Mouse (Mus musculus) cerebellum, adult 8-10 months (tissue): ENCODE results near the gene Gas2l2.

ENCODE experiments used
- DNase-seq: peaks from one replicate; pipeline ENCODE4 v3.0.0; 2022

Gene Gas2l2

DNA sequence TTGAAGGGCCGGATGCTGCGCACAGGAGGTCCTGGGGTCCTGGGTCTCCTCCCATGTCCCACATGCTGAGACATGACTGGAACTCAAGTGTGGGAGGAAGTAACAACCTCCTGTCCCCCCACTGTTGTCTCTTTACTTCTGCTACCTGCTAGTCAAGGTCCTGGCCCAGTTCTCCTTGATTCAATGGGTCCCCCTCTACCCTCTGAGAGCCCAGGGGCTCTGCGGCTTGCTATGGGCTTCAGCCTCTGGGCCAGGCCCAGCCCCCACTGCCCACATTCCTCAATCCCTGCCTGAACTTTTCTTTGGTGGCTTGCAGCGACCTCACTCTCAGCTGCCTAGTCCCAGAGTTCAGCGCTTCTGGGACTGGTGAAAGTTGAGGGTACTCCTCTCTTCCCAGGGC, at the start of gene Gas2l2:
Gene Gas2l2 (minus strand): TSS at position 101 of the 400 bp plus-strand sequence.
- DNase-seq, result no peak

DNA sequence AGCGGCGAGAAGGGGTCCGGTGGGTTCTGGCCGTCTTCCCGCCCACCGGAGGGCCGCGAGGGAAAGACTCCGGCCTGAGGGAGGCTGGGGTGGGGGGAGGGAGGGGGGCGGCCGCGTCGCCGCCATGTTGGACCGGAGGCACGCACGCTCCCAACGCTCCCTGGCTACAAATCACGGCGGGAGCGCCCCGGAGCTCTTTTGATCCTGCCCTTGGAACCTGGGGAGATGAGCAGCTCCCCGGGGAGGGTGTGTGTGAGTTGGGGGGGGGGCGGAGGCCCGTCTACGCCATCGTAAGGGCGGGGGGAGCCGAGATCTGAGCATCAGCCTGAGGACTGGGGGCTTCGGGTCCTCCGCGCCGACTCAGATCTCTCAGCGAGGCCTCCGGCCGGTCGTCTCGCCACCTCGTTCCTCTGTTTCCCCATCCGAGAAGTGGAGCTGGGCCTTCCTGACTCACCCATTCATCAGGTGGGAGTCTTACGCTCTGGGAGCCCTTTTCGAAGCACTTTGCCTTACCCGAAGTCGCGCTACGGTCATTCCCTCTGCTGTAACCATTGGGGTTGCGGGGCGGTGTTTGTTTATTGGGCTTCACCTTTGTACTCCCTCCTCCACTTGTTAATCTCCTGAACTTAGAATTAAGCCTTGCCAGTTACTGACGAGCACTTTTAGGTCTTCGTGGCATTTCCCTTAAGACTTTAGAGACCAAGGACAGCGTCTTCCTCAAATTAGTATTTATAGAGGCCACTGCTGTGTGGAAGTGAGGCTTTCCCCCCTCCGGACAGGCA, 44.2 kb upstream of the Gas2l2 start:
- peak; percentile 28 for DNase-seq

DNA sequence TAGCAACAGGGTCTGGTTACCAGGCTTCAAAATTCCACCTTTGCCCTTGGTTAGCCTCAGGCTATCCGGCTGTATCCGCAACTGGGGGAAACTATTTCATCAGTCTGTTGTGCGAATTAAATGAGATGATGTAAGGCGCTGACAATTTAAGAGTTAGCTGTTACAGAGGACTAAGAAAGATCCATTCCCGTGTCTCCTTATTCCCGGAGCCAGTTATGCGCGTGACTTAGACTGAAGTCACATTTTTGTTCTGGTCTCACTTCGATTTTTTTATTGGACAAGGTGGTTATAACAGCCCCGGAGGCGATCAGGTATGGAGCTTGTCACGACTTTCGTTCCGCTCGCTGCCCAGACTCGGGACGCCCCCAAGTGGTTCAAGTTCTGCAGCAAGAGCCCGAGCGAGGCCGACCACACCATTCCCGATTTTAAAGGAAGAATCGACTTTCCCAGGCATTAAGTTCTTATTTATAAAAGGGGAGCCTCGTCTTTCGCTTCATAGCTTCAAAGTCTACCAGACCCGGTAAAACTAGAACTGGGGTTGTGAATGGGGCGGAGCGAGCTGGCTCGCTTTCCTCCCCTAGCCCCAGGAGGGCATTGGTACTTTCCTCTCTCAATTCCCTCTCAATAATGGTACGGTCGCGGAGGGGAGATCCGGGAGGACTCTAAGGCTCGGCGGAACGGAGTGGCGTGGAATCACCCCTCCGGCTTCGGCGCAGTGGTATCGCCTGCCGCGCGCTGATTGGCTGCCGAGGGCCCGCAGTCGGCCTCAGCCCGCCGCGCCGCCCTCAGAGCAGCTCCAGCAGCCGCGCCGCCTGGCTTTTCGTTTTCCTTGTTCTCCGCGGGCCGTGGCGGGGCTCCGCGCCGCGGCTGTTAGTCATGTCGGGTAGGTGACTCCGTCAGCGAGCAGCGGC, 43.3 kb upstream of the Gas2l2 start, which contains the start of gene Taf15:
Gene Taf15 (plus strand): TSS at position 763 of the 911 bp plus-strand sequence.
- peak; percentile 99 for DNase-seq

DNA sequence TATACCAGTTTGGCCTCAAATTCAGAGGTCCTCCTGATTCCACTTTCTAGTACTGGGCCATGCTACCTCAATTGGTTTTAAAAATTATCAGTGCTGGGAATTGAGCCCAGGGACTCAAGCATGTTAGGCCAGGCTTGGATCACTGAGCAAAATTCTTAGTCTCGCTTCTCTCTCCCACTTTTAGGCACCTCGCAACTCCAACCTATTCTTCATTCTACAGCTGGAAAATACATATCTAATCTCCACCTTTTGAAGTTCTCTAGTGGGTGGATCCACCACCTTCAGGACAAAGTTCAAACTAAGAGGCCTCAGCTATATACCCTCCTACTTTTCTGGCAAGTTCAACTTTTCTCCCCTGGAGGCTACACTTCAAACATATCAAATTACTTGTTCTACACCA, 42.5 kb upstream of the Gas2l2 start:
- no peak for DNase-seq

DNA sequence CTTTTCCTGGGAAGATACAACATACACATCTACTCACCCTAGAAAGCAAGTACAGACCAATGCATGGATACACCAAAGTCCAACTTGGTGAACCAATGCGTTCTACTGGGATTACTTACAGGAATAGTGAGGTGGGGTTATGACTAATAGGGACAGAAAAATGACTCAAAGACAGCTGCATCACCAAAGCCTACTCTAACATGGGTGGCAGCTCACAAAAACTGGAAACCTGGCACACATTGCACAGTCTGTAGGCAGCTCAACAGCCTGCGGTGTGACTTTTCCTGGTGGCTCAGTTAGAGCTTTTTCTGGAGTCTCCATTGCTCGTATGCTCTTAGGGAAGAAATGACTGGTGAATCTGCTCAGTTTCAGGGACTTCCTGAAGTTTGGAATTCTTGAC, 39.5 kb upstream of the Gas2l2 start:
- DNase-seq, result no peak

DNA sequence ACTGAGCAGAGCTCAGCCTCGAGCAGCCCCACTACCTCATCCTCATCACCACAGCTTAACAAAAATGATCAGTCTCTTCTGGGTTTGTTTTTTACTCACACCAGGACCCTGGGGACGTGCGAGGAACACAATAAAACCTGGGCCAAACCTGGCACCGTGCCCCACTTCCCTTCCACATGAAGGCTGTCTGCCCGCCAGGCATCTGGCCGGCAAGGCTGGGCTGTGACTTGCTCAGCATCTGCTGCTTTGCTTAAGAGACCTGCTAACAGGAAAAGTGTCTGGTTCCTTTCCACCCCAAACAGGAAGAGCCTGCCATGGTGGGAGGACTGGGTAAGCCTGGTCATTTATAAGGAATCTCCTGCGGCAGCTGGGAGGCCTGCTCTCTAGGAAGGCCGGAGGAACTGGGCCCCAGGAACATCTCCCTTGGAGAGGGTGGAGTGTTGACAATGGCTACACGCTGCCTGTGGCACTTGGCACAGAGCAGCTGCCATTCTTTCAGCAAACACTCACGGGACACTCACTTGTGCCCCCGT, 37.9 kb upstream of the Gas2l2 start:
- DNase-seq, result no peak

DNA sequence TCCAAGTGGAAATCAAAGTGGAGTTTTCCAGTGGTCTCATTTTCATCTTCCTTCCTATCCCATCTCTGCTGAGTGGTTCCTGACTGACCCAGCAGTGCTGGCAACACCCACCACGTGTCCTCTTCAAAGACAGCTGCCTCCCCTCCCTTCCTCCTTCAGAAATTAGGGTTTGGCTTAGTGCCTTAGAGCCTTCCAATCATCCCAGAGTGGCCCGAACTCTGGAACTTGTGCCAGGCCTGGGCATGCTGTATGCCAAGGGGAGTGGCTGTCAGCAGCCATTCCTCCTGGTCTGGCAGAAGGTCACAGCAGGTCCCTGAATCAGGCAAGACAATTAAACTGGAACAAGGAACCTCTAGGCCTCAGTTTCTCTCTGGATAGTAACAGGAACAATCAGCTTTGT, 36.7 kb upstream of the Gas2l2 start:
- peak; percentile 80 for DNase-seq

DNA sequence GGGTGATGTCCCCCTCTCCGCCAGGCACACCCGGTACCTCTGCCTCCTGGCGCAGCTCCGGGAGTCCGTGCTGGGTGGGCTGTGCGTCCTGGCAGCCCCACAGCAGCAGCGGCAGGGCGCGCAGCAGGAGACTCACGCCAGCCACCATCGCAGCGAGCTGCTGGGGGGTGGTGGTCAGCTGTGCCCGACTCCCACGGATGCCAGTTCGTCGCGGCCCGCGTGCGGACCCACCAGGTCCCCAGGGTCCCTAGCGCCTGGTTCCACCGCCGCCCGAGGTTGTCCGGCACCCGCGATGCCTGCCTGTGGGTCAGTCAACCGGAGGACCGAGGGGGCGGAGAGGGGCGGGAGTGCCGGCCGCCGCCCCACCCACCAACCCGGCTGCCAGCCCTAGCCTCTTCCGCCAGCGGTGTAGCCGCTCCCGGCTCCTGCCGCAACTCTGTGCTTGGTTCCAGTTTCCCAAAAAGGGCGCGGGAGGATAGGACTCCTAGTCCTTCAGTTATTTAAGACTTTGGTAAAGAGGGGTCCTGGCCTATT, 33.5 kb upstream of the Gas2l2 start, which contains the start of gene Mmp28:
Gene Mmp28 (minus strand): TSS at position 361 of the 534 bp plus-strand sequence.
- DNase-seq, result no peak

DNA sequence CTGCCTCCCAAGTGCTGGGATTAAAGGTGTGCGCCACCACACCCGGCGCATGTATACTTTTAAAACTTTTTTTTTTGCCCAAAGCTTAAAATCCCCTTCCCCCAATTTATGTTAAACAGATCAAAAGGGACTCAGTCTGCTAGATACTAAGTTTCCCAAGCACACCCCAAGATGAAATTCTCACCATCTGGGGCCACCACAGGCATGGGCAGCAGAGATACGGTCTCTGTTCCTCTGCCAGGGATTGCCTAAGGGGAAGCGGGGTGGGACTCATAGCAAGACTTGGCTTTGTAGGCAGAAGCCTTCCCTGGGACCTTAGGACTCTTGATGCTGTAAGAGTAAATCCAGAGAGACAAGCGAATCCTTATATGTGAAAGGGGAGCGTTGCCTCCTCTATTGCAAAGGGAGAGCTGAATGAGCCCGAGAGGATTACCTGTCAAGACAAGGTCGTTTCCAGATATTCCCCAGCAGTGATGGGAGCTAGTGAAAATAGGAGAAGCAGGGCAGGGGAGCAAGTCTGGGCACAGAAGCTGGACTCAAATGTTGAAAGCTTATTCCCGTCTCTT, 32.3 kb upstream of the Gas2l2 start:
- no peak for DNase-seq

DNA sequence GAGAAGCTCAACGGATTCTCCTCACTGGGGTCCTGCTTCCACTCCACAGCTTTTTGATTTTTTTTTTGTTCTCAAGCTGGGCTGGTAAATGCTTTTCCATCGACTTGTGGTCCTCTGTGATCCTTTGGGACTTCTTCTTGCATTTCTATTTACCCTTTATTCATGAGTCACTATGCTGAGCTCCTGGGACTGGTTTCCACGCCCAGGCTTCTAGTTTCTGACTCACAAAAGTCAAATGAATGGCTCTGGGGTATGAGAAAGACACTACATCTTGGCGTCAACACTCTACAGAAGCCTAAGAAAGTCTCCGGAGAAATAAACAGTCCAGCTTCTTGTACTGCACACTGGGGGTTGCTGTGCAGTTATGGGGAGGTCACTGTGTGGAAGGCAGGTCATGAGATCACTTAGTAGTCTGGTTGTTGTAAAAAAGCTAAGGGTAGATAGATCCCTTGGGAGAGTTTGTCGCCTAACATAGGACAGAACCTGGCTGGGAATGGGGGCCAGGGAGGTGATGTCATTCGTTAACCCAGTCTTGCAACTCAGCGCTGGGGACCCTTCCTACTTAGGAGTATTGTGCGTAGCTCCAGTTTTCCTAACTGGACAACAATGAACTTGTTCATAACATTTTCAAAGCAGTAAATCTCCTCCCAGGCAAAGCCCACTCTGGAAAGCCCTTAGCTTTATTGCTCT, 28.8 kb upstream of the Gas2l2 start:
- no peak for DNase-seq

DNA sequence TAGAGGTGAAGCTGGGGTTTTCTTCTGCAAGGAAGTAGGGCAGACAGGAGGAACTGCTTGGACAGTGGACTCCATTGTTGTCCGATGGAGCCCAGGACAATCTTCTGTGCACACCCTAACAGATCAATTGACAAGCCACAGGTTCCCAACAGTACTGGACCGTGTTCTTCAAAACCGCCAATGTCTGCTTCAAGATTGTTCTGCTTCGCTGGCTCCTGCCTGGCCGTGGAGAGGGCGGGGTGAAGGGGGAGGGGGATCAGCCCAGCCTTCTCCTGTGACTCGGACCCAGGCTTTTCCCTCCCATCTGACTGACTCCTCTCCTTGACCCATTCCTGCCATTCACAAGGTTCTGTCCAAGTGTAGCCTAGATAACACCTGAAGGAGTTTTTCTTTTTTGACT, 28.0 kb upstream of the Gas2l2 start:
- no peak for DNase-seq

DNA sequence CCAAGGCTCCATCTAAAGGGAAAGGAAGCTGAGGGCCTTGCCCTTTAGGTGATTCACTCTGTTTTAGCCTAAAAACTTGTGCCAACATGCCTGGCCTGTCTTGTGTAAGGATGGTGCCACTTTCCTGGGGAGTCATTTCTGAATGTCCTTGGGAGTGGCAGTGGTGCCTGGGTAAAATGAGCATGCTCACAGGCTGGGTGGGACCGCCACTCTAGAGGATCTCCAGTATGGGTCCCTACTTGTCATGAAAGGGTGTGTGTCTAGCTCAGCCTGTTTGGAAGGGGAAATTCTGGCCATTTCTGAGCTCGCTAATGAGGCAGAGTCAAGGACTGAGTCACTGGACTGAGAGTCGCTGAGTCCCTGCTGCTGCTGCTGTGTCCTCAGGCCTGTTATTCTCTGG, 26.4 kb upstream of the Gas2l2 start:
- DNase-seq, result no peak

DNA sequence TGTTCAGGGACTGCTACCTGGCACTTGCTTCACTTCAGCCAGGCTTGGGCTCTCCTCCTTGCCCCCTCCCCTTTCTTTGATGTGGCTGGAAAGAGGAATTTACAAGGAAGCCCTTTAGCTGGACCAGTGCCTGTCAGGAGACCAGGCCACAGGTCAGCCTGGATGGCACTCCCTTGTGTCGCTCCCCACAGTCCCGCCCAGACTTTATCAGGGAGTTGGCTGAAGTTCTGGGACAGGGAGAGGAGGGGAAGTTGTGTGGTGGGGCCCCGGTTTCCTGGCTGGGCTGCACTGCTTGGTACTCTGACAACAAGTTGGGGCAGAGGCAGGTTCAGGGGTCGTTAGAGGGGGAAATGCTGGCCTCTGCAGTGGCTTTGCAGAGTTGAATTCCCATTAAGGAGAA, 25.3 kb upstream of the Gas2l2 start:
- DNase-seq, result no peak

DNA sequence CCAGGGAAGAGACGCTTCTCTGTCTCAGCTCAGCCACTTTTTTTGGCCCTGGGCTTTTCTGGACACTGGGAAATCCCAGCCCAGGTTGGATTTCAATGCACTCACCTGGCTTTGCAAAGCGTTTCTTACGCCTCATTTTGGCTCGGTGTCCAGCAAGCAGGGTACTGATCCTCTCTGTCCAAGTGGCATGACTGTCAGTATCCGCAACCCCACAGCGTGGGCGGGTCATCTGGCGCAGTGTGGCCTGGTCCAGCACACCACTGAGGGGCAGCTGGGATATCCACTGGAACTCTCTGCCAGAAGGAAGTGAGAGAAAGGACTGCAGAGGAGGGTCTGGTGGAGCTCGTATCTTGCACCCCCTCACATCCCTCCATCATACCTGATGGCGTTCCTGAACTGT, 22.0 kb upstream of the Gas2l2 start:
- no peak for DNase-seq

DNA sequence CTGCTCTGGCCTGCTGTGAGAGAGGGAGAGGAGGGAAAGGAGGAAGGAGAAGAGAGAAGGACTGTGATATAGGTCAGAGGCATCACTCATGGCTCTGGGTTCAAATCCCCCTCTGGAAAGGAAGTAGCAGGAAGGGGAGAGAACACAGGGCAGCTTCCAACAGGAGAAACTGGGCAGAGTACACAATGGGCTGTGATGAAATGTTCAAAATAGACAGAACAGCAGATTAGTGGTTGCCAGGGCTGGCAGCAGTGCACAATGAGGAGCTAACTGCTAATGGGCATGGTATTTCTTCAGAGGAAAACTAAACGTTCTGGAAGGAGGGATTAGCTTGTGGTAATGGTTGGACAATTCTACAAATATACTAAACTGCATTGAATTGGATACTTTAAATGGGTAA, 21.3 kb upstream of the Gas2l2 start:
- no peak for DNase-seq

DNA sequence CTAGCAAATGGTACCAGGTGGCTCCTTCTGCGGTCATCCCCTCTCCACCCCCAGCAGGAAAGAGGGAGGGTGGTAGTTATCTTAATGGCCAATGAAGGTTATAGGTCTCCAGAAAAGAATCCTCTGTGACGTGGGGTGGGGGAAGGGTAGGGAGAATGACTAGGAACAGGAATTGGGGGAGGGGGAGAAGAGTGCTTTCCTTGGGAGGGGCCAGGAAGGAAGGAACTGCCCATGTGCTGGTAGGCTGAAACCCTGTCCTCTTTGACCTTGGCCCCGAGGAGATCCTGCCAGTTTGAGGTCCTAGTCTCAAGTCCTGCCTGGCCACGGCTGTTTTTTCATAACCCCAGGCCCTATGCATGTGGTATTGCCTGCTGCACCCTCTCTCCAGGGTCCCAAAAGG, 20.0 kb upstream of the Gas2l2 start:
- DNase-seq, result no peak

DNA sequence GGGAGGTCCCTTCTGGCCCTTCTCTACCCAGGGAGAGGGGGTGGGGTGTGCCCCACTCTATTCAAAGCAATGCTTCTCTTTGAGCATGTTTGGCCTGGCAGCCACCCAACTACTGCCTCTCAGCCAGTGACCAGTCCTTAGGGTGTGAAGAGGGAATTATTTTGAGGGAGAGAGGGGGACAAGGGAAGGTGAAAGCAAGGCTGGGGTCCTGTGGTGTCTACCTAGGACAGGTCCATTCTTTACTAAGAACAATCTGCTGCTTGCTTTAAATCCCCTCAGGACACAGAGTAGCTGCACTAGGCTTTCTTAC, 19.6 kb upstream of the Gas2l2 start:
- no peak for DNase-seq

DNA sequence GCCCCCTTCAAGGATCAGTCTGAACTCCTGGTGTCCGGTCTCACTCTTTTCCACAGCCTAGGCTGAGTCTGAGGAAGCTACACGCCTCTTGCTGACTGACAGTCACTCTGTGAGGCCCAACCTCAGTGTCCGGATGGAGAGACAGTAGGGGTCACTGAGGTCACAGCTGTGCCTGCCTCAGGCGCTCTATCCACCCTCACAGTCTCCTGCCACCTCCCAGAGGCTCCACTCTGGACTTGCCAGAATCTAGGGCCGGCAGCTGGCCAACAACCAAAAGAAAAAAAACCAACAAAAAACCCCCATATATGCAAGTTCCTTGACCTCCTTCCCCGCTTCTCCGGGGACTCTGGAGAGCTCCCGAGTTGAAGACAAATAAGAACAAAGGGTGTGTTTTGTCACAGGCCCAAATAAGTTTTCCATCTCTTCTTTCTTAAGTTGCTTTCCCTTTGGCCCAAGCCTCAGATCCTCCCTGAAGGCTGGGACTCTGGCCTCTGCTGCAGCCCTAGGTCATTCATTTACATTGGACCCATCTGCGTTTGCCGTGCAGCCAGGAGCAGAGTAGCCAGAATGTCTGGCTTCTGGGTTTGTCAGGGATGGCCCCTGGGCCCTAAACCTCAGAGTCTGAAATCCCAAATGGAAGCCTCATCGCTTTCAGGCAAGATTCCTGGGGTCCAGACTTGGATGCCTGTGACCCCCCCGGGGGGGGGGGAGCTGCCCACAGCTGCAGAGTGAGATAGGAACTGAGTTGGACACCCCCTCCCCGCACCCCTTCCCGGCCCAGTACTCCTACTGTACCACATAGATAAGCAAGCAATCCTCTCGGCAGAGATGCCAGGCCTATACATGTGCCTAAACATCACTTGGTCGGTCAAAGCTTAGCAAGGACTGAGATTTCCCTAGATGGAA, 19.0 kb upstream of the Gas2l2 start:
- DNase-seq, result no peak

DNA sequence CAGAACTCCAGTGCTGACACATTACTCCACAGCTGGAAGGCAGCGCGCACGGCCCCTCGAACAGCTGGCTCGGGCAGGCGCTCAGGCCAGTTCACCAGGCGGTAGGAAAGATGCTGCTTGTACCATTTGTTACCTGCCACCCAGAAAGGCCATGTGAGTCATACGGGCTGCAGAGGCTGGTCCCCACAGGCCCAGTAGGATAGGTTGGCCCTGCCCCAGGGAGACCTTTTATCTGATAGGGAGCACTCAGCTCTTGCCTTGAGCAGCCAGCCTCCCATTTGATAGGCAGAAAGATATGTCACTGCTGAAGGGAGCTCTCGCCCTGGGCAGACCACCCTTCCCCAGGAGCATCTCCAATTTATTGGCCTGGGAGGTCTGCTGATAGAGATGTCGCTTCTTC, 18.4 kb upstream of the Gas2l2 start:
- no peak for DNase-seq

DNA sequence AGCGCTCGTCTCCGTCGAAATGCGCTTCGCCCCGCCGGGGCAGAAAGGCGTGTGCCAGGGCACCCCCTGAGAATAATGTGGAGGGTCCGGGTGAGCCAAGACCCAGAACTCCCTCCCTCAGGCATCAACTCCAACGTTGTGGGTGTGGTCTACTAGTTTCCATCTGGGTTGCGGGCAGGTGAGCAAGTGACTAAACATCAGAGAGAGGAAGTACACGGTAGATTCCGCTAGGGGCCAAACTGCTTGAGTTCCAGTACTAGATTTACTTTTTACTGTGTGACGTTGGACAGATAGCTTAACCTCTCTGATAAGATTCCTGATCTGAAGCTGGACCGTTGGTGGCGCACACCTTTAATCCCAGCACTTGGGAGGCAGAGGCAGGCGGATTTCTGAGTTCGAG, 15.7 kb upstream of the Gas2l2 start:
- no peak for DNase-seq

DNA sequence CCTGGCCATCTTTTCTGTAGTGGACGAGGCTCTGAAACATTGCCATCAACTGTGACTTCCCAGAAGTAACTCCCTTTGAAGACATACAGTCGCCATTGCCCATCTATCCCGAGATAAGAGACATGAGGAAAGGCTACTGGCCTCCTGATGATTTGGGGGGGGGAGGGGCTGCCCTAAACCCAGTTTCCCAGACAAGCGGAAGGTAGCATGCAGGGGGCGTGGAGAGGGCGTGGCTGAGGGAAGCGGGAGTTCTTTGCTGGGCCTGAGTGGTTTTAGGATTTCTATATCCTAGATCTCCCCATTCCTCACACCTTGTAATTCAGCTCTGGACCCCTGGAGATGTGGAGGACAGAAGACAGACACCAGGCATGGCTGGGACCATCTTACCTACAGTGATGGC, 14.6 kb upstream of the Gas2l2 start:
- no peak for DNase-seq
